Mouse (Mus musculus) G1E-ER4 (cell line): ENCODE measurements around the gene Osr1. TPM values are rescaled to one million over a fixed set of nuclear protein-coding genes. Genes with fewer than 3 reads are reported as not detected.

ENCODE experiments used
- GATA1 ChIP-seq: IDR thresholded peaks from one replicate; pipeline ENCODE4 v1.8.0; 2012; ENCODE audit warnings: low read length, inconsistent platforms
- polyA plus RNA-seq: library from polyadenylated mRNA; stranded (reverse); fragments of >175 nt; gene quantifications from 2 replicates; pipeline ENCODE4 v1.2.3, GENCODE M21; 2012

Osr1 gene
- polyA plus RNA-seq, 1 experiment: not detected

GRCm38 (mm10) chr12:9581506-9581905 lies 11.6 kb downstream of the Osr1 start:
- TF ChIP-seq GATA1: no peak

GRCm38 (mm10) chr12:9582248-9582995 lies 12.5 kb downstream of the Osr1 start:
- TF ChIP-seq GATA1: no peak

DNA sequence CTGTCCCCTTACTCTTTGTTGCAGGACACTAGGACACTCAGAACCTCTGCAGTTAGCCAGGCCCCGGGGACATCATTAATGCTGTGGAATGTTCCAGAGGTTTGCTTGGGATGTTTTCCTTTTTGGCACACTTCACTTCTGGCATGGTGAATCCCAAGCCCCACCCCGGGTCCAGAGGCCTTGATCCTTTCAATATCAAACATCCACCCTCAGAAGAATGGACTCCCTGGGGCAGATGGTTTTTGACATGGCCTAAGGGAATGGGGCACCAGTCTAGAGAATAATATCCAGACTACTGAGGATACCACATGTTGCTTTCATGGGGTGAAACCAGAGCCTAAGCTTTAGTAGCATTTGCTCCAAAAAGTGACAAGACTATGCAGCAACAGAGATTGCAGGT lies 13.5 kb downstream of the Osr1 start:
- no peak for TF ChIP-seq GATA1

DNA sequence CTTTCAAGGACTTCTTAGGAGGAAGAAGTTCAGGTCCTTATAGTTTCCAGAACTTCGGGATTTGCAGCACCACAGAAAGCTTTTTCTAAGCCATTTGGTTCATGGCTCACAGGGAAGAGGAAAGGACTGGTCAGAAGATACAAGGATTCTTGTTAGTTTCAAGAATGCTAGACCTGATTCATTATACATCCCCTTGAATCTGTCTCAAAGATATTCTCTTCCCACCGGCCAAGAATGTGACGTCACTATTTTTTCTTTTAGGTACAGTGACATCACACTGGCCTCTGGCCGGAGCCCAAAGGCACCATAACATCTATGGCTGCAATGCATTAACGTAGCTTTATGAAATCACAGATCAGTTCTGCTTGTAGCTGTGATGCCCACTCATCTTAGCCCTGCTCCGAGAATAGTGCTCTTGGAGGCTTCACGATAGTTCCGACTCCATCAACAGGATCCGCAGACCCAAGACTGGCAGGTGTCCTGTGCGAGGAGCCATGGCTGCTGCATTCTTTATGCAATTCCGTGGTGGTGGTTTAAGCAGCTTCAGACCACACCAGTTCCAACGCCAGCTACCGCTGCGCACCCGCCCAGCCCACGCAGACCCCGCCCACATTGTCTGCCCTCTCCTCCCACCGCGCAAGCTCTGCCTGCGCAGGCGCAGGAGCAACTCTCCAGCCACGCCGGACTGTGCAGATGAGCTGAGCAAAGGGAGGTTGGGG lies 14.6 kb downstream of the Osr1 start:
- no peak for TF ChIP-seq GATA1

- TF ChIP-seq GATA1: no peak
Observed at GRCm38 (mm10) chr12:9585085-9585453, 15.2 kb downstream of the Osr1 start.

DNA sequence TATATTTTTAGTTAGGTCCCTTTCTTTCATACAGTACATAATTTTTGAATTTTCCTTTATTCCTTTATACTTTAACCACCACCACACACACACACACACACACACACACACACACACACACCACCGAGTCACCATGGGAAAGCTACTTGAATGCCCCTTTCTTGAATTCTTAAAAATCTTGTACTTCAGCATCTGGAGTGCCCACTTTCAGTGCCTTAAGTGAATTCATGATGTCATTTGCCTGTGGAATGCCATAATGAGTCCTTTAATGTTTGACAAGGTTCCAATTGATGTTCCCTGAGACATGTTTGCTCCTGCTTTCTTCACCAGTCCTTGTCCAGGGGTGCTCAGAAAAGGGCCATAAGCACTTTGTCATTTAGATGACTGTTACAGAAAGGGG lies 17.8 kb downstream of the Osr1 start:
- no peak for TF ChIP-seq GATA1

GRCm38 (mm10) chr12:9589561-9590134 lies 19.7 kb downstream of the Osr1 start:
- no peak for TF ChIP-seq GATA1

GRCm38 (mm10) chr12:9591141-9591540 lies 21.2 kb downstream of the Osr1 start:
- TF ChIP-seq GATA1: no peak

GRCm38 (mm10) chr12:9598219-9598618 lies 28.3 kb downstream of the Osr1 start:
- TF ChIP-seq GATA1: no peak
